Mouse (Mus musculus) limb, embryonic 15.5 days (tissue): ENCODE results near the gene Cdc37. TPM values are rescaled to one million over a fixed set of nuclear protein-coding genes. Genes with fewer than 3 reads are reported as not detected.

Source experiments
- ATAC-seq: fragments of 200-750 bp; cut with Nextera tagmentation; 2 replicates; pipeline ENCODE4 v1.8.0; 2017; ENCODE audit warnings: low read depth, moderate TSS enrichment; ENCODE audit not compliant: insufficient number of reproducible peaks, low FRiP score, low TSS enrichment
- H3K27ac ChIP-seq: fragments of 300-500 bp; sonication (generic); 2 replicates; pipeline ENCODE4 v1.5.1; 2015; ENCODE audit warnings: moderate library complexity, mild to moderate bottlenecking, inconsistent platforms
- H3K27me3 ChIP-seq: fragments of 300-500 bp; sonication (generic); 2 replicates; pipeline ENCODE4 v1.6.1; 2015; ENCODE audit warnings: inconsistent platforms
- H3K36me3 ChIP-seq: fragments of 300-500 bp; sonication (generic); 2 replicates; pipeline ENCODE4 v1.6.1; 2015; ENCODE audit warnings: inconsistent platforms
- H3K4me1 ChIP-seq: fragments of 300-500 bp; sonication (generic); 2 replicates; pipeline ENCODE4 v1.6.1; 2015; ENCODE audit warnings: inconsistent platforms
- H3K4me2 ChIP-seq: fragments of 300-500 bp; sonication (generic); 2 replicates; pipeline ENCODE4 v1.6.1; 2015; ENCODE audit warnings: mild to moderate bottlenecking, inconsistent platforms
- H3K4me3 ChIP-seq: fragments of 300-500 bp; sonication (generic); 2 replicates; pipeline ENCODE4 v1.5.1; 2015; ENCODE audit warnings: mild to moderate bottlenecking, inconsistent platforms
- H3K9ac ChIP-seq: fragments of 300-500 bp; sonication (generic); 2 replicates; pipeline ENCODE4 v1.6.1; 2015; ENCODE audit warnings: inconsistent platforms
- H3K9me3 ChIP-seq: fragments of 300-500 bp; sonication (generic); 2 replicates; pipeline ENCODE4 v1.6.1; 2016; ENCODE audit warnings: inconsistent platforms
- WGBS: fragments of 180-500 bp; shearing (Covaris S2); methylation state at CpG from one replicate; pipeline ENCODE4 v1.1.7; 2015; 5-methylcytosine and 5-hydroxymethylcytosine counted together
- polyA plus RNA-seq: library from polyadenylated mRNA; unstranded; fragments of >200 nt; fragmentation: Nextera tagmentation; extraction: Ambion mirVana; gene quantifications from 2 replicates; pipeline ENCODE4 v1.2.1, GENCODE M21; 2015

Gene Cdc37
- polyA plus RNA-seq, 1 experiment from 2014 or later, result 298 TPM

GRCm38 (mm10) chr9:21183905-21184413 lies 34.2 kb upstream of the Cdc37 start:
- 7% methylated on average over 34 of the region's 34 CpGs for WGBS
- H3K9ac ChIP-seq, result no peak overlapping the region

GRCm38 (mm10) chr9:21183421-21183820 lies 33.6 kb upstream of the Cdc37 start:
- H3K4me2 ChIP-seq, result no peak overlapping the region
- H3K27me3 ChIP-seq, result peaks cover 31% of the 10 kb centered on the region
- WGBS, result 80% methylated on average over 6 of the region's 6 CpGs
- H3K9ac ChIP-seq, result no peak overlapping the region
- no peak for ATAC-seq
- H3K4me3 ChIP-seq, result no peak overlapping the region
- no peaks in the 10 kb centered on the region for H3K9me3 ChIP-seq
- H3K4me1 ChIP-seq, result peaks cover 28% of the 10 kb centered on the region
- H3K36me3 ChIP-seq, result no peaks in the 10 kb centered on the region
- H3K27ac ChIP-seq, result no peak overlapping the region

More at GRCm38 (mm10) chr9:21183905-21184413, 34.2 kb upstream of the Cdc37 start:
- H3K27me3 ChIP-seq, result peaks cover 31% of the 10 kb centered on the region
- no peak overlapping the region for H3K27ac ChIP-seq
- peak overlapping the region; percentile 46 for H3K4me2 ChIP-seq
- H3K4me3 ChIP-seq, result peak overlapping the region; percentile 28
- H3K4me1 ChIP-seq, result peaks cover 28% of the 10 kb centered on the region
- no peaks in the 10 kb centered on the region for H3K36me3 ChIP-seq
- no peak for ATAC-seq
- H3K9me3 ChIP-seq, result no peaks in the 10 kb centered on the region

- H3K4me3 ChIP-seq, result peak overlapping the region; percentile 38
- H3K4me2 ChIP-seq, result peak overlapping the region; percentile 50
- H3K9ac ChIP-seq, result peak overlapping the region; percentile 36; the same call in 1 of the 2 replicates
- H3K27ac ChIP-seq, result peak overlapping the region; percentile 48; the same call in 1 of the 2 replicates
- H3K9me3 ChIP-seq, result no peaks in the 10 kb centered on the region
- 8% methylated on average over 42 of the region's 48 CpGs for WGBS
- no peak for ATAC-seq
- H3K4me1 ChIP-seq, result peaks cover 28% of the 10 kb centered on the region
- H3K27me3 ChIP-seq, result peaks cover 31% of the 10 kb centered on the region
- H3K36me3 ChIP-seq, result no peaks in the 10 kb centered on the region
These were observed 31.8 kb upstream of the Cdc37 start for GRCm38 (mm10) chr9:21181421-21182220.

- no peak for ATAC-seq
- no peak overlapping the region for H3K4me3 ChIP-seq
- peaks cover 28% of the 10 kb centered on the region for H3K4me1 ChIP-seq
- 48% methylated on average over 1 of the region's 1 CpGs for WGBS
- H3K27me3 ChIP-seq, result peaks cover 31% of the 10 kb centered on the region
- H3K36me3 ChIP-seq, result no peaks in the 10 kb centered on the region
- H3K9me3 ChIP-seq, result no peaks in the 10 kb centered on the region
- H3K27ac ChIP-seq, result no peak overlapping the region
- no peak overlapping the region for H3K4me2 ChIP-seq
- H3K9ac ChIP-seq, result no peak overlapping the region
These were observed 31.1 kb upstream of the Cdc37 start for GRCm38 (mm10) chr9:21180841-21181240.

- WGBS, result 38% methylated on average over 4 of the region's 4 CpGs
- peaks cover 28% of the 10 kb centered on the region for H3K4me1 ChIP-seq
These were observed 30.6 kb upstream of the Cdc37 start for GRCm38 (mm10) chr9:21180402-21180801.

GRCm38 (mm10) chr9:21172364-21172763 lies 22.6 kb upstream of the Cdc37 start:
- no peak overlapping the region for H3K4me2 ChIP-seq
- H3K9me3 ChIP-seq, result no peaks in the 10 kb centered on the region
- ATAC-seq, result no peak
- no peak overlapping the region for H3K4me3 ChIP-seq
- 70% methylated on average over 6 of the region's 6 CpGs for WGBS
- H3K27ac ChIP-seq, result no peak overlapping the region
- H3K27me3 ChIP-seq, result peaks cover 2% of the 10 kb centered on the region
- H3K9ac ChIP-seq, result no peak overlapping the region
- peaks cover 17% of the 10 kb centered on the region for H3K4me1 ChIP-seq
- no peaks in the 10 kb centered on the region for H3K36me3 ChIP-seq

More at GRCm38 (mm10) chr9:21180402-21180801, 30.6 kb upstream of the Cdc37 start:
- no peak for ATAC-seq
- peaks cover 31% of the 10 kb centered on the region for H3K27me3 ChIP-seq
- H3K9ac ChIP-seq, result no peak overlapping the region
- H3K4me2 ChIP-seq, result no peak overlapping the region
- H3K4me3 ChIP-seq, result no peak overlapping the region
- no peaks in the 10 kb centered on the region for H3K9me3 ChIP-seq
- peak overlapping the region; percentile 27; the same call in 1 of the 2 replicates for H3K27ac ChIP-seq
- H3K36me3 ChIP-seq, result no peaks in the 10 kb centered on the region

GRCm38 (mm10) chr9:21169157-21169556 lies 19.4 kb upstream of the Cdc37 start:
- no peaks in the 10 kb centered on the region for H3K9me3 ChIP-seq
- no peak overlapping the region for H3K4me2 ChIP-seq
- ATAC-seq, result no peak
- no peaks in the 10 kb centered on the region for H3K36me3 ChIP-seq
- peaks cover 43% of the 10 kb centered on the region for H3K4me1 ChIP-seq
- peaks cover 34% of the 10 kb centered on the region for H3K27me3 ChIP-seq
- no peak overlapping the region for H3K9ac ChIP-seq
- WGBS, result 55% methylated on average over 1 of the region's 1 CpGs
- no peak overlapping the region for H3K27ac ChIP-seq
- H3K4me3 ChIP-seq, result no peak overlapping the region

GRCm38 (mm10) chr9:21168161-21169123 lies 18.7 kb upstream of the Cdc37 start:
- peak overlapping the region; percentile 81 for H3K27ac ChIP-seq
- H3K36me3 ChIP-seq, result no peaks in the 10 kb centered on the region
- peak overlapping the region; percentile 32 for H3K4me2 ChIP-seq
- WGBS, result 9% methylated on average over 30 of the region's 30 CpGs
- ATAC-seq, result 0 out of 2 replicates have a peak, but pooled peaks have one; percentile 45
- H3K4me1 ChIP-seq, result peaks cover 49% of the 10 kb centered on the region
- H3K4me3 ChIP-seq, result peak overlapping the region; percentile 12; the same call in 1 of the 2 replicates
- no peaks in the 10 kb centered on the region for H3K9me3 ChIP-seq
- H3K9ac ChIP-seq, result no peak overlapping the region
- H3K27me3 ChIP-seq, result peaks cover 41% of the 10 kb centered on the region

GRCm38 (mm10) chr9:21167140-21168097 lies 17.6 kb upstream of the Cdc37 start:
- Histone ChIP-seq H3K9ac (no peak overlapping the region), H3K36me3 (no peaks in the 10 kb centered on the region), H3K4me1 (peaks cover 49% of the 10 kb centered on the region), H3K9me3 (no peaks in the 10 kb centered on the region), H3K27me3 (peaks cover 50% of the 10 kb centered on the region), H3K4me2 (peak overlapping the region; percentile 32), H3K4me3 (peak overlapping the region; percentile 12; the same call in 1 of the 2 replicates), H3K27ac (peak overlapping the region; percentile 81)
- ATAC-seq, result no peak
- WGBS, result 41% methylated on average over 10 of the region's 10 CpGs

GRCm38 (mm10) chr9:21166516-21166915 lies 16.7 kb upstream of the Cdc37 start:
- no peak overlapping the region for H3K27ac ChIP-seq
- H3K9ac ChIP-seq, result no peak overlapping the region
- no peaks in the 10 kb centered on the region for H3K9me3 ChIP-seq
- H3K4me2 ChIP-seq, result peak overlapping the region; percentile 98
- WGBS, result 27% methylated on average over 3 of the region's 3 CpGs
- H3K4me3 ChIP-seq, result peak overlapping the region; percentile 53
- peaks cover 51% of the 10 kb centered on the region for H3K4me1 ChIP-seq
- peaks cover 59% of the 10 kb centered on the region for H3K27me3 ChIP-seq
- no peaks in the 10 kb centered on the region for H3K36me3 ChIP-seq
- no peak for ATAC-seq
